Mouse (Mus musculus) right cerebral cortex, adult 2 months (tissue): Measurements from ENCODE around the gene Sorl1.

Experiments
- DNase-seq, 2 experiments: peaks; one replicate each; pipeline ENCODE4 v3.0.0; 2021 to 2022; ENCODE audit warnings: low spot score in 2 of 2

The Sorl1 gene

GRCm38 (mm10) chr9:42123713-42124576 is at the start of gene Sorl1:
Gene Sorl1 (minus strand): TSS chr9:42124297.
- DNase-seq = peak in 1 of 2 experiments; percentile 65

GRCm38 (mm10) chr9:42173781-42174180 is 49.7 kb upstream of the Sorl1 start:
- no peak for DNase-seq

GRCm38 (mm10) chr9:42169491-42169890 is 45.4 kb upstream of the Sorl1 start:
- no peak for DNase-seq

GRCm38 (mm10) chr9:42169025-42169424 is 44.9 kb upstream of the Sorl1 start:
- no peak for DNase-seq

- DNase-seq = no peak
Measured at GRCm38 (mm10) chr9:42164930-42165329, 40.8 kb upstream of the Sorl1 start.

GRCm38 (mm10) chr9:42163011-42163410 is 38.9 kb upstream of the Sorl1 start:
- no peak for DNase-seq

GRCm38 (mm10) chr9:42159376-42159775 is 35.3 kb upstream of the Sorl1 start:
- no peak for DNase-seq

- DNase-seq = no peak
Measured at GRCm38 (mm10) chr9:42158652-42159051, 34.6 kb upstream of the Sorl1 start.

- no peak for DNase-seq
Measured at GRCm38 (mm10) chr9:42157981-42158380, 33.9 kb upstream of the Sorl1 start.

- no peak for DNase-seq
Measured at GRCm38 (mm10) chr9:42156566-42156965, 32.5 kb upstream of the Sorl1 start.

- DNase-seq = no peak
Measured at GRCm38 (mm10) chr9:42154682-42155081, 30.6 kb upstream of the Sorl1 start.

GRCm38 (mm10) chr9:42148816-42149215 is 24.7 kb upstream of the Sorl1 start:
- no peak for DNase-seq

- no peak for DNase-seq
Measured at GRCm38 (mm10) chr9:42148036-42148435, 23.9 kb upstream of the Sorl1 start.

GRCm38 (mm10) chr9:42146463-42146862 is 22.4 kb upstream of the Sorl1 start:
- no peak for DNase-seq

GRCm38 (mm10) chr9:42141549-42142210 is 17.6 kb upstream of the Sorl1 start:
- no peak for DNase-seq

- DNase-seq = no peak
Measured at GRCm38 (mm10) chr9:42138248-42138858, 14.3 kb upstream of the Sorl1 start.

GRCm38 (mm10) chr9:42137578-42137977 is 13.5 kb upstream of the Sorl1 start:
- no peak for DNase-seq

- peak in 1 of 2 experiments; percentile 58 for DNase-seq
Measured at GRCm38 (mm10) chr9:42130793-42131760, 7.0 kb upstream of the Sorl1 start.

- DNase-seq = no peak
Measured at GRCm38 (mm10) chr9:42127983-42128382, 3.9 kb upstream of the Sorl1 start.

- DNase-seq = no peak
Measured at GRCm38 (mm10) chr9:42125262-42125982, 1.3 kb upstream of the Sorl1 start.

- no peak for DNase-seq
Measured at GRCm38 (mm10) chr9:42123204-42123603, 893 bp downstream of the Sorl1 start.
